Mouse (Mus musculus) neural tube, embryonic 11.5 days (tissue): ENCODE measurements around the gene 1700025G04Rik. TPM values are rescaled to one million over a fixed set of nuclear protein-coding genes. Genes with fewer than 3 reads are reported as not detected.

Source experiments
- ATAC-seq: fragments of 200-750 bp; cut with Nextera tagmentation; 2 replicates; pipeline ENCODE4 v1.8.0; 2017; ENCODE audit warnings: moderate number of reproducible peaks, mild to moderate bottlenecking, moderate TSS enrichment, moderate library complexity; ENCODE audit not compliant: insufficient read depth, low FRiP score, low TSS enrichment
- DNase-seq: peaks from one replicate; pipeline ENCODE4 v3.0.0-alpha.2; 2015; ENCODE audit warnings: low spot score
- H3K27ac ChIP-seq: fragments of 300-500 bp; sonication (generic); 2 replicates; pipeline ENCODE4 v1.5.1; 2014; ENCODE audit warnings: low read depth, mild to moderate bottlenecking, low read length
- H3K27me3 ChIP-seq: fragments of 300-500 bp; sonication (generic); 2 replicates; pipeline ENCODE4 v1.6.1; 2014; ENCODE audit warnings: mild to moderate bottlenecking, low read length, mixed read lengths; ENCODE audit not compliant: control insufficient read depth, insufficient read depth
- H3K36me3 ChIP-seq: fragments of 300-500 bp; sonication (generic); 2 replicates; pipeline ENCODE4 v1.6.1; 2014; ENCODE audit warnings: mild to moderate bottlenecking, low read length, moderate library complexity, mixed read lengths; ENCODE audit not compliant: control insufficient read depth, insufficient read depth
- H3K4me1 ChIP-seq: fragments of 300-500 bp; sonication (generic); 2 replicates; pipeline ENCODE4 v1.6.1; 2014; ENCODE audit warnings: low read length, mixed read lengths; ENCODE audit not compliant: control insufficient read depth, insufficient read depth
- H3K4me2 ChIP-seq: fragments of 300-500 bp; sonication (generic); 2 replicates; pipeline ENCODE4 v1.6.1; 2014; ENCODE audit warnings: low read depth, mild to moderate bottlenecking, moderate library complexity
- H3K4me3 ChIP-seq: fragments of 300-500 bp; sonication (generic); 2 replicates; pipeline ENCODE4 v1.5.1; 2014; ENCODE audit warnings: low read depth, low read length
- H3K9ac ChIP-seq: fragments of 300-500 bp; sonication (generic); 2 replicates; pipeline ENCODE4 v1.6.1; 2014; ENCODE audit warnings: mild to moderate bottlenecking, low read length
- H3K9me3 ChIP-seq: fragments of 300-500 bp; sonication (generic); 2 replicates; pipeline ENCODE4 v1.6.1; 2016; ENCODE audit warnings: low read length; ENCODE audit not compliant: control insufficient read depth
- WGBS: fragments of 180-500 bp; shearing (Covaris S2); extraction: QIAGEN DNeasy Blood & Tissue Kit; methylation state at CpG from one replicate; pipeline ENCODE4 v1.1.7; 2014; 5-methylcytosine and 5-hydroxymethylcytosine counted together
- polyA plus RNA-seq: library from polyadenylated mRNA; unstranded; fragments of >200 nt; fragmentation: Nextera tagmentation; extraction: Ambion mirVana; gene quantifications from 2 replicates; pipeline ENCODE4 v1.2.1, GENCODE M21; 2014

Gene 1700025G04Rik
- polyA plus RNA-seq, 1 experiment from 2014 or later: 40.7 TPM

GRCm38 (mm10) chr1:151961204-151961603, 128.7 kb downstream of the 1700025G04Rik start:
- 58% methylated on average over 10 of the region's 10 CpGs for WGBS
- DNase-seq (no peak), ATAC-seq (no peak)
- no peaks in the 10 kb centered on the region for H3K9me3 ChIP-seq
- no peaks in the 10 kb centered on the region for H3K27me3 ChIP-seq
- H3K9ac ChIP-seq: no peak overlapping the region
- no peak overlapping the region for H3K4me2 ChIP-seq
- no peaks in the 10 kb centered on the region for H3K4me1 ChIP-seq
- no peak overlapping the region for H3K27ac ChIP-seq
- no peaks in the 10 kb centered on the region for H3K36me3 ChIP-seq
- H3K4me3 ChIP-seq: no peak overlapping the region

GRCm38 (mm10) chr1:151959010-151959409, 130.9 kb downstream of the 1700025G04Rik start:
- DNase-seq (no peak), ATAC-seq (no peak)
- Histone ChIP-seq H3K27me3 (no peaks in the 10 kb centered on the region), H3K4me1 (no peaks in the 10 kb centered on the region), H3K4me2 (no peak overlapping the region), H3K27ac (no peak overlapping the region), H3K9ac (no peak overlapping the region), H3K36me3 (no peaks in the 10 kb centered on the region), H3K9me3 (no peaks in the 10 kb centered on the region), H3K4me3 (no peak overlapping the region)
- 70% methylated on average over 3 of the region's 3 CpGs for WGBS

- no peak for DNase-seq
- no peak overlapping the region for H3K4me3 ChIP-seq
- no peaks in the 10 kb centered on the region for H3K27me3 ChIP-seq
- no peaks in the 10 kb centered on the region for H3K36me3 ChIP-seq
- ATAC-seq: no peak
- no peak overlapping the region for H3K27ac ChIP-seq
- H3K9me3 ChIP-seq: no peaks in the 10 kb centered on the region
- H3K9ac ChIP-seq: no peak overlapping the region
- no peak overlapping the region for H3K4me2 ChIP-seq
- 83% methylated on average over 3 of the region's 3 CpGs for WGBS
- H3K4me1 ChIP-seq: no peaks in the 10 kb centered on the region
Measured at GRCm38 (mm10) chr1:151958442-151958841, 131.5 kb downstream of the 1700025G04Rik start.

GRCm38 (mm10) chr1:151957669-151958068, 132.3 kb downstream of the 1700025G04Rik start:
- no peak overlapping the region for H3K4me3 ChIP-seq
- no peak for DNase-seq
- no peaks in the 10 kb centered on the region for H3K27me3 ChIP-seq
- no peaks in the 10 kb centered on the region for H3K36me3 ChIP-seq
- H3K9ac ChIP-seq: no peak overlapping the region
- no peak overlapping the region for H3K27ac ChIP-seq
- H3K4me2 ChIP-seq: no peak overlapping the region
- no peaks in the 10 kb centered on the region for H3K9me3 ChIP-seq
- 32% methylated on average over 7 of the region's 7 CpGs for WGBS
- no peak for ATAC-seq
- no peaks in the 10 kb centered on the region for H3K4me1 ChIP-seq

GRCm38 (mm10) chr1:151955866-151956265, 134.1 kb downstream of the 1700025G04Rik start:
- no peaks in the 10 kb centered on the region for H3K36me3 ChIP-seq
- H3K4me1 ChIP-seq: no peaks in the 10 kb centered on the region
- no peak overlapping the region for H3K4me2 ChIP-seq
- H3K27me3 ChIP-seq: no peaks in the 10 kb centered on the region
- H3K27ac ChIP-seq: no peak overlapping the region
- H3K9me3 ChIP-seq: no peaks in the 10 kb centered on the region
- WGBS: 75% methylated on average over 5 of the region's 5 CpGs
- no peak overlapping the region for H3K4me3 ChIP-seq
- no peak for DNase-seq
- ATAC-seq: no peak
- H3K9ac ChIP-seq: no peak overlapping the region

- ATAC-seq (no peak), DNase-seq (no peak)
- Histone ChIP-seq H3K36me3 (no peaks in the 10 kb centered on the region), H3K4me1 (no peaks in the 10 kb centered on the region), H3K4me3 (no peak overlapping the region), H3K27ac (no peak overlapping the region), H3K4me2 (no peak overlapping the region), H3K9ac (no peak overlapping the region), H3K9me3 (no peaks in the 10 kb centered on the region), H3K27me3 (no peaks in the 10 kb centered on the region)
- 66% methylated on average over 7 of the region's 7 CpGs for WGBS
Measured at GRCm38 (mm10) chr1:151953563-151953962, 136.4 kb downstream of the 1700025G04Rik start.

- no peak for DNase-seq
- no peak overlapping the region for H3K9ac ChIP-seq
- no peak overlapping the region for H3K4me3 ChIP-seq
- H3K36me3 ChIP-seq: no peaks in the 10 kb centered on the region
- no peak for ATAC-seq
- no peak overlapping the region for H3K27ac ChIP-seq
- H3K4me2 ChIP-seq: no peak overlapping the region
- H3K4me1 ChIP-seq: peaks cover 21% of the 10 kb centered on the region
- WGBS: 80% methylated on average over 3 of the region's 3 CpGs
- H3K27me3 ChIP-seq: no peaks in the 10 kb centered on the region
- no peaks in the 10 kb centered on the region for H3K9me3 ChIP-seq
Measured at GRCm38 (mm10) chr1:151948065-151948464, 141.9 kb downstream of the 1700025G04Rik start.

GRCm38 (mm10) chr1:151947571-151947970, 142.4 kb downstream of the 1700025G04Rik start:
- WGBS: 53% methylated on average over 4 of the region's 4 CpGs
- ATAC-seq (no peak), DNase-seq (no peak)
- H3K27ac ChIP-seq: no peak overlapping the region
- no peaks in the 10 kb centered on the region for H3K9me3 ChIP-seq
- no peak overlapping the region for H3K9ac ChIP-seq
- H3K4me3 ChIP-seq: no peak overlapping the region
- H3K4me2 ChIP-seq: no peak overlapping the region
- peaks cover 21% of the 10 kb centered on the region for H3K4me1 ChIP-seq
- no peaks in the 10 kb centered on the region for H3K36me3 ChIP-seq
- H3K27me3 ChIP-seq: no peaks in the 10 kb centered on the region

GRCm38 (mm10) chr1:151944457-151945223, 145.3 kb downstream of the 1700025G04Rik start:
- Histone ChIP-seq H3K9ac (no peak overlapping the region; the same call in 1 of the 2 replicates), H3K4me2 (no peak overlapping the region), H3K4me3 (no peak overlapping the region), H3K9me3 (no peaks in the 10 kb centered on the region), H3K4me1 (peaks cover 24% of the 10 kb centered on the region), H3K27ac (peak overlapping the region; percentile 74), H3K36me3 (no peaks in the 10 kb centered on the region), H3K27me3 (no peaks in the 10 kb centered on the region)
- WGBS: 34% methylated on average over 10 of the region's 10 CpGs
- DNase-seq (peak; percentile 49), ATAC-seq (peak; percentile 71)
